Comparison of ENCODE assay signal across 12 mouse cellular contexts in genomic region chr3:38849077-38849476, GRCm38 (mm10). TPM values are rescaled to one million over a fixed set of nuclear protein-coding genes. Genes with fewer than 3 reads are reported as not detected.
"Had no signal": no experiment of that assay in that cellular context is flagged by ENCODE, and none has a peak within 500 bp of the region (broad histone marks: within the 10 kb centered on the region; RNA-seq: fewer than 3 reads in every experiment).

No protein-coding gene starts in this region.

- H3K4me2 ChIP-seq: liver, embryonic 13.5 days; midbrain, embryonic 12.5 days; neural tube, embryonic 13.5 days had no signal

- H3K9ac ChIP-seq: liver, embryonic 13.5 days; midbrain, embryonic 12.5 days; neural tube, embryonic 13.5 days had no signal

- H3K4me1 ChIP-seq: liver, embryonic 13.5 days had no signal

- H3K4me3 ChIP-seq: layer of hippocampus, adult 2 months; liver, embryonic 13.5 days; midbrain, embryonic 12.5 days; myocyte; neural tube, embryonic 13.5 days had no signal

- H3K9me3 ChIP-seq: liver, embryonic 13.5 days; midbrain, embryonic 12.5 days; neural tube, embryonic 13.5 days had no signal

- H3K36me3 ChIP-seq: liver, embryonic 13.5 days; midbrain, embryonic 12.5 days; neural tube, embryonic 13.5 days had no signal

- H3K27me3 ChIP-seq: liver, embryonic 13.5 days; midbrain, embryonic 12.5 days; neural tube, embryonic 13.5 days had no signal

- H3K27ac ChIP-seq: kidney, postnatal 0 days; layer of hippocampus, adult 2 months; liver, embryonic 13.5 days; midbrain, embryonic 12.5 days; neural tube, embryonic 13.5 days had no signal

- DNase-seq: liver, embryonic 13.5 days; lung, adult 2 months; spleen, adult 18-20 months had no signal

RNA-seq across cellular contexts. Expression of gene Fat4, which starts 37.7 kb away (rescaled TPM):
- total RNA-seq: megakaryocyte progenitor cell, adult 5-6 weeks; megakaryocyte-erythroid progenitor cell, adult 5-6 weeks; monocyte, adult 5-6 weeks; neutrophil, adult 5-6 weeks had no signal
